Mouse (Mus musculus): ENCODE data around the gene Itpr1.

Itpr1 gene

GRCm38 (mm10) chr6:108592636-108593035 lies 379.7 kb downstream of the Itpr1 start:
- no peak for DNase-seq (ENCODE audit: low spot score in 2 of 2)

DNA sequence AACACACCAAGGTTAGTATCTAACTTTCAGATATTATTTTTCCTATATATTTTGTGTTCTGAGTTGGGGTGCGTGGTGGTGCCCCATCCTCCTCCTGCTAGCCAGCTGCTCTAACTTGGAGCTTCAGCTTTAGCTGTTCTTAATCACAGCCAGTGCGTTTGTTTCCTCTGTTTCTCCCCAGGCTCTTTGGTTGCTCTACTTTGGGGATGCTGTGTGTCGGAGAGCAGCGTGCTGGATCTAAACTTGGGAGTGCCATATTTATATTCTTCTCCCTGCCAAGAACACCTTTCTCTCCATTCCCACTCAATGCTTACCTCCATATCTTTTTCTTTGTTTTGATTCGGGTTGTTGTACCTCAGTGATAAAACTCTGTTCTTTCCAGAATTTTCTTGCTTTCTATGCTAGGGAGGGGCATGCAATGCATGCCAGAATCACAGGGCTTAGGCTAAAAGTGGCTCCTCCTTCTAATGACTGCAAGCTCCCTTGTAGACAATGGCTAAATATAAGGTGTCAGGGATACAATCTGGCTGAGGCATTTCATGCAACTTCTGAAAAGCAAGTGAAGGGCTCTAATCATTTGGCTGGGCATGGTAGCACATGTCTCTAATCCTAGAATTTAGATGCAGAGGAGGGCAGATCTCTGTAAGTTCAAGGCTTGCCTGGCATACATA lies 381.4 kb downstream of the Itpr1 start:
- DNase-seq (ENCODE audit: low spot score in 2 of 2), result no peak

GRCm38 (mm10) chr6:108598691-108599090 lies 385.8 kb downstream of the Itpr1 start:
- DNase-seq (ENCODE audit: low spot score in 2 of 2), result no peak

- no peak for DNase-seq (ENCODE audit: low spot score in 2 of 2)
These were observed 386.4 kb downstream of the Itpr1 start for GRCm38 (mm10) chr6:108599317-108599716.

Measured in left cerebral cortex, adult 9 months (tissue).